Mouse (Mus musculus) thymus, adult 2 months (tissue): ENCODE data around the gene Tff3.

ENCODE experiments used
- CTCF ChIP-seq: fragments of 200-500 bp; IDR thresholded peaks from 2 replicates; pipeline ENCODE4 v1.5.1; 2012; ENCODE audit warnings: mild to moderate bottlenecking, control low read depth, low read length, moderate library complexity, borderline replicate concordance; ENCODE audit not compliant: control insufficient read depth, poor library complexity, insufficient read depth; ENCODE audit errors: extremely low read depth
- POLR2A ChIP-seq: fragments of 200-500 bp; IDR thresholded peaks from 2 replicates; pipeline ENCODE4 v1.6.1; 2012; ENCODE audit warnings: mild to moderate bottlenecking, low read length, control low read depth, moderate library complexity; ENCODE audit not compliant: control insufficient read depth, poor library complexity, insufficient read depth; ENCODE audit errors: extremely low read depth

DNA sequence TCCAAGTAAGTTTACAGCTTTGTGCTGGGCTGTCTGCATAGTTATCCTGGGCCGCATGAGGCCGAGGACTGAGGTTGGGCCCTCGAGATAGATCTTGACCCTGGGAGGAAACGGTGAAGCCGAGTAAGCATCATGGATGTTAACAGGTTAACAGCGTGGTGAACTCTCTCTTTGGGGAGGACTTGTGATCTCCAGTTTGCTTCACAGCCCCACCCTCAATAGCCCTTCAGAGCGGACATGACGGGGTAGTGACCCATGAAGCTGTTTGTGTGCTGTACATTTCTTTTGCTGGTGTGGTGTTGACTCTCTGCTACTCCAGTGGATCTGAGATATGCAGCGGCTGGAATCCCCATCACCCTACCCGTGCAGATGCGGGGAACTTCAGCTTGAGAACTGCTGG is 50.9 kb downstream of the Tff3 start:
- TF ChIP-seq CTCF, result no peak
- TF ChIP-seq POLR2A, result no peak
